Mouse (Mus musculus) midbrain, embryonic 16.5 days (tissue): ENCODE measurements around the gene Lrp1. TPM values are rescaled to one million over a fixed set of nuclear protein-coding genes. Genes with fewer than 3 reads are reported as not detected.

ENCODE experiments used
- ATAC-seq: fragments of 200-750 bp; cut with Nextera tagmentation; 2 replicates; pipeline ENCODE4 v1.8.0; 2017; ENCODE audit warnings: moderate TSS enrichment
- H3K27ac ChIP-seq: fragments of 300-500 bp; sonication (generic); 2 replicates; pipeline ENCODE4 v1.5.1; 2014; ENCODE audit warnings: mild to moderate bottlenecking, low read length, mixed read lengths
- H3K27me3 ChIP-seq: fragments of 300-500 bp; sonication (generic); 2 replicates; pipeline ENCODE4 v1.6.1; 2014; ENCODE audit warnings: low read depth, low read length, mixed read lengths; ENCODE audit not compliant: control insufficient read depth, insufficient read depth
- H3K36me3 ChIP-seq: fragments of 300-500 bp; sonication (generic); 2 replicates; pipeline ENCODE4 v1.6.1; 2014; ENCODE audit warnings: mild to moderate bottlenecking, low read length, moderate library complexity, mixed read lengths; ENCODE audit not compliant: control insufficient read depth, insufficient read depth
- H3K4me1 ChIP-seq: fragments of 300-500 bp; sonication (generic); 2 replicates; pipeline ENCODE4 v1.6.1; 2014; ENCODE audit warnings: mild to moderate bottlenecking, low read length, mixed read lengths; ENCODE audit not compliant: control insufficient read depth, insufficient read depth
- H3K4me2 ChIP-seq: fragments of 300-500 bp; sonication (generic); 2 replicates; pipeline ENCODE4 v1.6.1; 2014; ENCODE audit warnings: mild to moderate bottlenecking, low read length, mixed read lengths
- H3K4me3 ChIP-seq: fragments of 300-500 bp; sonication (generic); 2 replicates; pipeline ENCODE4 v1.5.1; 2014; ENCODE audit warnings: low read depth, mild to moderate bottlenecking, low read length, moderate library complexity, mixed read lengths
- H3K9ac ChIP-seq: fragments of 300-500 bp; sonication (generic); 2 replicates; pipeline ENCODE4 v1.6.1; 2014; ENCODE audit warnings: low read depth, low read length, mixed read lengths
- H3K9me3 ChIP-seq: fragments of 300-500 bp; sonication (generic); replicated peaks from 2 replicates; pipeline ENCODE4 v1.6.1; 2014; ENCODE audit warnings: mild to moderate bottlenecking, low read length, mixed read lengths; ENCODE audit not compliant: control insufficient read depth, poor library complexity, severe bottlenecking
- WGBS: fragments of 180-500 bp; shearing (Covaris S2); extraction: QIAGEN DNeasy Blood & Tissue Kit; methylation state at CpG from one replicate; pipeline ENCODE4 v1.1.7; 2014; 5-methylcytosine and 5-hydroxymethylcytosine counted together
- polyA plus RNA-seq: library from polyadenylated mRNA; unstranded; fragments of >200 nt; fragmentation: Nextera tagmentation; extraction: Ambion mirVana; gene quantifications from 2 replicates; pipeline ENCODE4 v1.2.1, GENCODE M21; 2015

The Lrp1 gene
- polyA plus RNA-seq, 1 experiment from 2014 or later = 110 TPM

- Histone ChIP-seq H3K36me3 (peaks cover 12% of the 10 kb centered on the region), H3K4me3 (no peak within 1 kb of the TSS), H3K27me3 (no peaks in the 10 kb centered on the region), H3K4me1 (no peaks in the 10 kb centered on the region), H3K4me2 (no peak within 1 kb of the TSS), H3K9me3 (no peaks in the 10 kb centered on the region), H3K9ac (no peak within 1 kb of the TSS), H3K27ac (no peak within 1 kb of the TSS)
- WGBS = 84% methylated on average over 13 of the region's 13 CpGs
- ATAC-seq = no peak
Measured at GRCm38 (mm10) chr10:127500894-127501893, 119.8 kb downstream of the Lrp1 start, which contains the start of gene Stac3. Stac3 (plus strand) TSS chr10:127501686.

GRCm38 (mm10) chr10:127500042-127500441 is 120.9 kb downstream of the Lrp1 start:
- no peaks in the 10 kb centered on the region for H3K4me1 ChIP-seq
- H3K4me3 ChIP-seq = no peak overlapping the region
- H3K27me3 ChIP-seq = no peaks in the 10 kb centered on the region
- H3K27ac ChIP-seq = no peak overlapping the region
- ATAC-seq = no peak
- H3K4me2 ChIP-seq = no peak overlapping the region
- no peak overlapping the region for H3K9ac ChIP-seq
- H3K36me3 ChIP-seq = peaks cover 19% of the 10 kb centered on the region
- H3K9me3 ChIP-seq = no peaks in the 10 kb centered on the region
- 90% methylated on average over 4 of the region's 4 CpGs for WGBS

GRCm38 (mm10) chr10:127499516-127499915 is 121.4 kb downstream of the Lrp1 start:
- peaks cover 21% of the 10 kb centered on the region for H3K36me3 ChIP-seq
- H3K27me3 ChIP-seq = no peaks in the 10 kb centered on the region
- H3K4me1 ChIP-seq = no peaks in the 10 kb centered on the region
- 87% methylated on average over 5 of the region's 5 CpGs for whole genome bisulfite sequencing
- H3K4me3 ChIP-seq = no peak overlapping the region
- H3K9me3 ChIP-seq = no peaks in the 10 kb centered on the region
- H3K27ac ChIP-seq = no peak overlapping the region
- no peak for ATAC-seq
- H3K9ac ChIP-seq = no peak overlapping the region
- H3K4me2 ChIP-seq = no peak overlapping the region

- H3K36me3 ChIP-seq = peaks cover 29% of the 10 kb centered on the region
- no peaks in the 10 kb centered on the region for H3K9me3 ChIP-seq
- WGBS = 97% methylated on average over 3 of the region's 3 CpGs
Measured at GRCm38 (mm10) chr10:127496156-127496555, 124.8 kb downstream of the Lrp1 start.

GRCm38 (mm10) chr10:127492118-127492517 is 128.8 kb downstream of the Lrp1 start:
- H3K9ac ChIP-seq = no peak overlapping the region
- 91% methylated on average over 3 of the region's 3 CpGs for WGBS
- no peak overlapping the region for H3K4me2 ChIP-seq
- H3K27me3 ChIP-seq = no peaks in the 10 kb centered on the region
- H3K4me3 ChIP-seq = no peak overlapping the region
- H3K9me3 ChIP-seq = no peaks in the 10 kb centered on the region
- H3K36me3 ChIP-seq = peaks cover 25% of the 10 kb centered on the region
- H3K27ac ChIP-seq = no peak overlapping the region
- no peak for ATAC-seq
- peaks cover 4% of the 10 kb centered on the region; the same call in 1 of the 2 replicates for H3K4me1 ChIP-seq

More at GRCm38 (mm10) chr10:127496156-127496555, 124.8 kb downstream of the Lrp1 start:
- H3K27me3 ChIP-seq = no peaks in the 10 kb centered on the region
- H3K9ac ChIP-seq = no peak overlapping the region
- H3K4me1 ChIP-seq = no peaks in the 10 kb centered on the region
- H3K4me3 ChIP-seq = no peak overlapping the region
- H3K4me2 ChIP-seq = no peak overlapping the region
- no peak for ATAC-seq
- no peak overlapping the region for H3K27ac ChIP-seq

- Histone ChIP-seq H3K4me1 (peaks cover 4% of the 10 kb centered on the region; the same call in 1 of the 2 replicates), H3K36me3 (peaks cover 21% of the 10 kb centered on the region), H3K4me2 (no peak overlapping the region), H3K27me3 (no peaks in the 10 kb centered on the region), H3K9ac (no peak overlapping the region), H3K4me3 (no peak overlapping the region), H3K9me3 (no peaks in the 10 kb centered on the region), H3K27ac (peak overlapping the region; percentile 63)
- no peak for ATAC-seq
- 54% methylated on average over 8 of the region's 8 CpGs for WGBS
Measured at GRCm38 (mm10) chr10:127491128-127491512, 129.8 kb downstream of the Lrp1 start.

- Histone ChIP-seq H3K27ac (peak overlapping the region; percentile 63), H3K9ac (0 out of 2 replicates have a peak overlapping the region, but pooled peaks have one; percentile 26), H3K4me1 (peaks cover 4% of the 10 kb centered on the region; the same call in 1 of the 2 replicates), H3K36me3 (peaks cover 19% of the 10 kb centered on the region), H3K4me2 (no peak overlapping the region), H3K4me3 (no peak overlapping the region), H3K27me3 (no peaks in the 10 kb centered on the region), H3K9me3 (no peaks in the 10 kb centered on the region)
- WGBS = 70% methylated on average over 18 of the region's 18 CpGs
- ATAC-seq = 0 out of 2 replicates have a peak, but pooled peaks have one; percentile 48
Measured at GRCm38 (mm10) chr10:127490160-127491127, 130.5 kb downstream of the Lrp1 start.

- no peak overlapping the region for H3K9ac ChIP-seq
- H3K36me3 ChIP-seq = peaks cover 13% of the 10 kb centered on the region; the same call in 1 of the 2 replicates
- 90% methylated on average over 7 of the region's 7 CpGs for whole genome bisulfite sequencing
- no peaks in the 10 kb centered on the region for H3K9me3 ChIP-seq
- H3K4me2 ChIP-seq = no peak overlapping the region
- no peak for ATAC-seq
- H3K27ac ChIP-seq = no peak overlapping the region
- H3K4me1 ChIP-seq = peaks cover 4% of the 10 kb centered on the region; the same call in 1 of the 2 replicates
- H3K27me3 ChIP-seq = no peaks in the 10 kb centered on the region
- H3K4me3 ChIP-seq = no peak overlapping the region
Measured at GRCm38 (mm10) chr10:127488856-127489255, 132.1 kb downstream of the Lrp1 start.
